Mouse (Mus musculus) lung, embryonic 14.5 days (tissue): ENCODE data around the gene Gm10277. TPM values are rescaled to one million over a fixed set of nuclear protein-coding genes. Genes with fewer than 3 reads are reported as not detected.
A peak's percentile ranks its signal among the peaks of the same experiment; 100 is the strongest.

Experiments
- ATAC-seq: fragments of 200-750 bp; cut with Nextera tagmentation; 2 replicates; pipeline ENCODE4 v1.8.0; 2017; ENCODE audit warnings: mild to moderate bottlenecking, moderate TSS enrichment, moderate library complexity; ENCODE audit not compliant: insufficient read depth
- DNase-seq: peaks from one replicate; pipeline ENCODE4 v3.0.0-alpha.2; 2015
- H3K27ac ChIP-seq: fragments of 300-500 bp; sonication (generic); 2 replicates; pipeline ENCODE4 v1.5.1; 2014; ENCODE audit warnings: low read depth, mild to moderate bottlenecking, moderate library complexity
- H3K27me3 ChIP-seq: fragments of 300-500 bp; sonication (generic); 2 replicates; pipeline ENCODE4 v1.6.1; 2014; ENCODE audit warnings: low read length, control low read depth; ENCODE audit not compliant: insufficient read depth
- H3K36me3 ChIP-seq: fragments of 300-500 bp; sonication (generic); 2 replicates; pipeline ENCODE4 v1.6.1; 2014; ENCODE audit warnings: control low read depth; ENCODE audit not compliant: insufficient read depth
- H3K4me1 ChIP-seq: fragments of 300-500 bp; sonication (generic); 2 replicates; pipeline ENCODE4 v1.6.1; 2014; ENCODE audit warnings: antibody characterized with exemption, control low read depth; ENCODE audit not compliant: insufficient read depth
- H3K4me2 ChIP-seq: fragments of 300-500 bp; sonication (generic); 2 replicates; pipeline ENCODE4 v1.6.1; 2014; ENCODE audit warnings: mild to moderate bottlenecking
- H3K4me3 ChIP-seq: fragments of 300-500 bp; sonication (generic); 2 replicates; pipeline ENCODE4 v1.5.1; 2014; ENCODE audit warnings: low read depth, low read length
- H3K9ac ChIP-seq: fragments of 300-500 bp; sonication (generic); 2 replicates; pipeline ENCODE4 v1.6.1; 2014
- H3K9me3 ChIP-seq: fragments of 300-500 bp; sonication (generic); 2 replicates; pipeline ENCODE4 v1.6.1; 2016; ENCODE audit warnings: low read depth, low read length, control low read depth
- CTCF ChIP-seq: IDR thresholded peaks from 2 replicates; pipeline ENCODE4 v1.5.1; 2016; ENCODE audit warnings: antibody characterized with exemption, low read depth
- whole genome bisulfite sequencing: fragments of 180-500 bp; shearing (Covaris S2); extraction: QIAGEN DNeasy Blood & Tissue Kit; methylation state at CpG from one replicate; pipeline ENCODE4 v1.1.7; 2014; 5-methylcytosine and 5-hydroxymethylcytosine counted together
- polyA plus RNA-seq: library from polyadenylated mRNA; unstranded; fragments of >200 nt; fragmentation: Nextera tagmentation; extraction: Ambion mirVana; gene quantifications from 2 replicates; pipeline ENCODE4 v1.2.1, GENCODE M21; 2014

The Gm10277 gene
- polyA plus RNA-seq = 1.1 and 1.5 TPM in 2 replicates

GRCm38 (mm10) chr11:77787707-77788106, at the start of gene Gm10277:
Gene Gm10277, minus strand, starts transcription at chr11:77787747.
- Histone ChIP-seq H3K4me3 (no peak within 1 kb of the TSS), H3K36me3 (0 out of 2 replicates have a peak, but pooled peaks cover 3% of the 10 kb centered on the region), H3K27ac (0 out of 2 replicates have a peak within 1 kb of the TSS, but pooled peaks have one; percentile 92), H3K4me1 (peaks cover 34% of the 10 kb centered on the region), H3K27me3 (no peaks in the 10 kb centered on the region), H3K9me3 (no peaks in the 10 kb centered on the region), H3K9ac (no peak within 1 kb of the TSS), H3K4me2 (no peak within 1 kb of the TSS)
- 77% methylated on average over 5 of the region's 5 CpGs for WGBS
- DNase-seq (no peak), ATAC-seq (no peak)
- TF ChIP-seq CTCF = no peak

- no peak overlapping the region for H3K9ac ChIP-seq
- peak overlapping the region; percentile 13; the same call in 1 of the 2 replicates for H3K27ac ChIP-seq
- H3K9me3 ChIP-seq = no peaks in the 10 kb centered on the region
- H3K4me2 ChIP-seq = no peak overlapping the region
- no peak overlapping the region for H3K4me3 ChIP-seq
- H3K36me3 ChIP-seq = peaks cover 51% of the 10 kb centered on the region
- H3K27me3 ChIP-seq = no peaks in the 10 kb centered on the region
- no peak for DNase-seq
- 56% methylated on average over 4 of the region's 4 CpGs for WGBS
- ATAC-seq = no peak
- H3K4me1 ChIP-seq = no peaks in the 10 kb centered on the region
- TF ChIP-seq CTCF = no peak
Measured at GRCm38 (mm10) chr11:77836751-77837150, 49.2 kb upstream of the Gm10277 start.

- no peak overlapping the region for H3K9ac ChIP-seq
- H3K4me2 ChIP-seq = no peak overlapping the region
- H3K4me3 ChIP-seq = no peak overlapping the region
- ATAC-seq = no peak
- DNase-seq = no peak
- no peak for TF ChIP-seq CTCF
- H3K9me3 ChIP-seq = no peaks in the 10 kb centered on the region
- peaks cover 49% of the 10 kb centered on the region for H3K36me3 ChIP-seq
- no peaks in the 10 kb centered on the region for H3K27me3 ChIP-seq
- H3K4me1 ChIP-seq = no peaks in the 10 kb centered on the region
- H3K27ac ChIP-seq = peak overlapping the region; percentile 13; the same call in 1 of the 2 replicates
- 72% methylated on average over 5 of the region's 5 CpGs for WGBS
Measured at GRCm38 (mm10) chr11:77836290-77836689, 48.7 kb upstream of the Gm10277 start.

GRCm38 (mm10) chr11:77835109-77835508, 47.6 kb upstream of the Gm10277 start:
- Histone ChIP-seq H3K27me3 (no peaks in the 10 kb centered on the region), H3K4me1 (no peaks in the 10 kb centered on the region), H3K36me3 (peaks cover 50% of the 10 kb centered on the region), H3K27ac (no peak overlapping the region), H3K4me3 (no peak overlapping the region), H3K4me2 (no peak overlapping the region), H3K9ac (no peak overlapping the region), H3K9me3 (no peaks in the 10 kb centered on the region)
- TF ChIP-seq CTCF = peak; percentile 53; the same call in 1 of the 2 replicates
- no peak for DNase-seq
- no peak for ATAC-seq
- WGBS = 75% methylated on average over 3 of the region's 3 CpGs

- Histone ChIP-seq H3K36me3 (peaks cover 71% of the 10 kb centered on the region), H3K4me1 (no peaks in the 10 kb centered on the region), H3K9ac (no peak overlapping the region), H3K27ac (no peak overlapping the region), H3K4me3 (no peak overlapping the region), H3K9me3 (no peaks in the 10 kb centered on the region), H3K4me2 (no peak overlapping the region), H3K27me3 (no peaks in the 10 kb centered on the region)
- DNase-seq = no peak
- ATAC-seq = no peak
- WGBS = 84% methylated on average over 4 of the region's 4 CpGs
- TF ChIP-seq CTCF = no peak
Measured at GRCm38 (mm10) chr11:77832541-77832940, 45.0 kb upstream of the Gm10277 start.

- DNase-seq = no peak
- peaks cover 65% of the 10 kb centered on the region for H3K36me3 ChIP-seq
- no peak overlapping the region for H3K9ac ChIP-seq
- H3K27ac ChIP-seq = no peak overlapping the region
- H3K27me3 ChIP-seq = no peaks in the 10 kb centered on the region
- ATAC-seq = no peak
- H3K4me1 ChIP-seq = no peaks in the 10 kb centered on the region
- no peak for TF ChIP-seq CTCF
- H3K9me3 ChIP-seq = no peaks in the 10 kb centered on the region
- no peak overlapping the region for H3K4me2 ChIP-seq
- WGBS = 53% methylated on average over 7 of the region's 7 CpGs
- H3K4me3 ChIP-seq = no peak overlapping the region
Measured at GRCm38 (mm10) chr11:77830875-77831274, 43.3 kb upstream of the Gm10277 start.

GRCm38 (mm10) chr11:77829043-77829841, 41.7 kb upstream of the Gm10277 start:
- TF ChIP-seq CTCF = no peak
- H3K9me3 ChIP-seq = no peaks in the 10 kb centered on the region
- DNase-seq = no peak
- no peak for ATAC-seq
- WGBS = 80% methylated on average over 23 of the region's 23 CpGs
- peaks cover 68% of the 10 kb centered on the region for H3K36me3 ChIP-seq
- no peak overlapping the region for H3K4me2 ChIP-seq
- H3K9ac ChIP-seq = no peak overlapping the region
- no peak overlapping the region for H3K4me3 ChIP-seq
- no peaks in the 10 kb centered on the region for H3K4me1 ChIP-seq
- no peak overlapping the region for H3K27ac ChIP-seq
- no peaks in the 10 kb centered on the region for H3K27me3 ChIP-seq
